Mouse (Mus musculus): Measurements from ENCODE around the gene Rhbdf2. TPM values are rescaled to one million over a fixed set of nuclear protein-coding genes. Genes with fewer than 3 reads are reported as not detected.

The Rhbdf2 gene
- total and polyA plus RNA-seq, 2 experiments = 3.1 to 17.8 TPM

DNA sequence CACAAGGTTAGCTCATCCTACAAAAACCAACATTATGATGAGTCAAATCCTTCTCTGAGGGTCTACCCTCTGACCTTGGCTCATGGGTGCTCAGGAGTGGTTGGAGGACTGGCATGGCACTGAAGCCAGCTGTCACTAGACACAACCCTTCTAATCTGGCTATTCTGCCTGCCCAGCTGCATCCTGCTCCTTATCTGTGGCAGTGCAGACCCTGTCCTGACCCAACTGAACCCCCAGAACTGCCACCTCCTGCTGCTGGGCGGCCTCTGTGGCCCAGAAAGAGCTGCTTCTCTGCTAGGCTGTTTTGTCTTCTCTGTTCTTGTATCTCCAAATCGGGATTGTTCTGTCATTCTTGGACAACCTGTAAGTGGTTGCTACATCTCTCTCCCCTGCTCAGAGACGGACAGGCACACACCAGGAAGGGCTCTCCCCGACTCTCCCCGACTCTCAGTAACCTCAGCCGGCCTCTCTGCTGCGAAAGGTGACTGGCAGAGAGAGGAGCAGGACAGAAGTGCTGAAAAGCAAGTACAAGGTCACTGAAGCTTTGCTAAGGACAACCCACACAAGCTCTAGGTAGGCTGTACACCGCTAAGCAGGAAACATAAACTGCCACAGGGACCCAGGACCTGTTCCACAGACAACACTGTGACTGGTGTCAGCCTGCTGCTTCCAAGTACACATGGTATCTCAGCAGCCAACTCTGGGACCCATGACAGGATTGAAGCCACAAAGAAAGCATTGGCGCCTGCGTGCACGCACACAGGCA lies 77.4 kb downstream of the Rhbdf2 start:
- no peak for DNase-seq (ENCODE audit: extremely low read depth, low read depth, low spot score)
- no peak overlapping the region for H3K27ac ChIP-seq (replicated peaks; ENCODE audit: insufficient read depth, low read depth, low read length)
- H3K27me3 ChIP-seq (ENCODE audit: control insufficient read depth, insufficient read depth, low read length) = no peaks in the 10 kb centered on the region
- H3K9ac ChIP-seq (ENCODE audit: low read depth, low read length) = no peak overlapping the region
- TF ChIP-seq CTCF (IDR thresholded peaks at IDR 0.05; ENCODE audit: low read depth, low read length) (no peak), POLR2A (IDR thresholded peaks at IDR 0.05; ENCODE audit: extremely low read depth, insufficient read depth, low read length) (no peak)
- H3K4me3 ChIP-seq (ENCODE audit: insufficient read depth, low read depth, low read length) = no peak overlapping the region
- H3K79me2 ChIP-seq (ENCODE audit: control insufficient read depth, insufficient read depth, low read length) = peaks cover 4% of the 10 kb centered on the region; the same call in 1 of the 2 replicates
- peaks cover 9% of the 10 kb centered on the region for H3K4me1 ChIP-seq (ENCODE audit: control insufficient read depth, insufficient read depth, low read length)
- 80% methylated on average over 11 of the region's 11 CpGs for WGBS
- H3K36me3 ChIP-seq (ENCODE audit: control insufficient read depth, insufficient read depth, low read length) = no peaks in the 10 kb centered on the region

DNA sequence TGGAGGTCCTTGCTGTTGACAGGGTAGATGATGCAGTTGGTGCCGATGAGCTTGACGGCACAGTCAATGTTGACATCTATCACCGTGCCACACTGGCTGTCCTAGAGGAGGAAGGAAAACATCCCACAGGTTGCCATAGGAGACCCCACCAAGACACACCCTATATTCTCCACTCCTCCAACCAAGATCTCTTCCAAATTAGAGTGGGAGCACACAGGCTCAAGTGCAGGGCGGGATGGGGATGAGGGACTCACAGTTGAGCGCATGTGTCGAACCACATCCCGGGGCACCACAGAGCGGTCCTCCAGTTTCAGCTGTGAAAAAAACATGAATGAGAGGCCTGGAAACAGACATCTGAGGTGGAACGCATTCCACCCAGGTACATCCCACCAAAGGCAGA lies 78.0 kb downstream of the Rhbdf2 start:
- no peak for TF ChIP-seq POLR2A (IDR thresholded peaks at IDR 0.05; ENCODE audit: extremely low read depth, insufficient read depth, low read length)
- TF ChIP-seq CTCF (IDR thresholded peaks at IDR 0.05; ENCODE audit: low read depth, low read length) = no peak
- H3K4me1 ChIP-seq (ENCODE audit: control insufficient read depth, insufficient read depth, low read length) = peaks cover 9% of the 10 kb centered on the region
- H3K79me2 ChIP-seq (ENCODE audit: control insufficient read depth, insufficient read depth, low read length) = peaks cover 4% of the 10 kb centered on the region; the same call in 1 of the 2 replicates
- H3K9ac ChIP-seq (ENCODE audit: low read depth, low read length) = no peak overlapping the region
- H3K27ac ChIP-seq (replicated peaks; ENCODE audit: insufficient read depth, low read depth, low read length) = no peak overlapping the region
- no peaks in the 10 kb centered on the region for H3K27me3 ChIP-seq (ENCODE audit: control insufficient read depth, insufficient read depth, low read length)
- no peaks in the 10 kb centered on the region; the same call in 1 of the 2 replicates for H3K36me3 ChIP-seq (ENCODE audit: control insufficient read depth, insufficient read depth, low read length)
- 98% methylated on average over 9 of the region's 9 CpGs for WGBS
- DNase-seq (ENCODE audit: extremely low read depth, low read depth, low spot score) = no peak
- no peak overlapping the region for H3K4me3 ChIP-seq (ENCODE audit: insufficient read depth, low read depth, low read length)

Other genes with a start within 250 kb of the Rhbdf2 start
- gene Rnf157, start 214.0 kb downstream of the Rhbdf2 start, total RNA-seq (2014; rRNA removed) = 1.0 and 1.3 TPM in 2 replicates
- gene Rnf157, start 214.0 kb downstream of the Rhbdf2 start, polyA plus RNA-seq (2012; rRNA removed) = 0.75 and 0.87 TPM in 2 replicates
- 16.1 and 16.6 TPM in 2 replicates for gene Ubald2, start 192.9 kb downstream of the Rhbdf2 start, total RNA-seq (2014; rRNA removed)
- gene Ubald2, start 192.9 kb downstream of the Rhbdf2 start, polyA plus RNA-seq (2012; rRNA removed) = 45.7 and 72.0 TPM in 2 replicates
- gene Qrich2, start 160.8 kb downstream of the Rhbdf2 start, total RNA-seq (2014; rRNA removed) = 0.07 TPM in 1 of 2 replicates, not detected in the other
- 0.05 and 0.11 TPM in 2 replicates for gene Qrich2, start 160.8 kb downstream of the Rhbdf2 start, polyA plus RNA-seq (2012; rRNA removed)
- gene Prpsap1, start 132.8 kb downstream of the Rhbdf2 start, total RNA-seq (2014; rRNA removed) = 37.7 and 59.0 TPM in 2 replicates
- 72.8 and 80.1 TPM in 2 replicates for gene Prpsap1, start 132.8 kb downstream of the Rhbdf2 start, polyA plus RNA-seq (2012; rRNA removed)
- gene Sphk1, start 96.1 kb downstream of the Rhbdf2 start, total RNA-seq (2014; rRNA removed) = 0.47 and 0.55 TPM in 2 replicates
- gene Sphk1, start 96.1 kb downstream of the Rhbdf2 start, polyA plus RNA-seq (2012; rRNA removed) = 0.21 and 0.44 TPM in 2 replicates
- gene Ube2o, start 45.6 kb downstream of the Rhbdf2 start, total RNA-seq (2014; rRNA removed) = 2.0 and 3.2 TPM in 2 replicates
- 5.7 and 7.3 TPM in 2 replicates for gene Ube2o, start 45.6 kb downstream of the Rhbdf2 start, polyA plus RNA-seq (2012; rRNA removed)
- not detected in 2 replicates for gene Aanat, start 40.6 kb downstream of the Rhbdf2 start, total RNA-seq (2014; rRNA removed)
- not detected in 2 replicates for gene Aanat, start 40.6 kb downstream of the Rhbdf2 start, polyA plus RNA-seq (2012; rRNA removed)
- 0.27 TPM in 1 of 2 replicates, not detected in the other for gene Prcd, start 26.5 kb upstream of the Rhbdf2 start, total RNA-seq (2014; rRNA removed)
- not detected in 2 replicates for gene Prcd, start 26.5 kb upstream of the Rhbdf2 start, polyA plus RNA-seq (2012; rRNA removed)
- gene Cygb, start 27.3 kb upstream of the Rhbdf2 start, total RNA-seq (2014; rRNA removed) = 2.6 and 4.8 TPM in 2 replicates
- 5.6 and 6.1 TPM in 2 replicates for gene Cygb, start 27.3 kb upstream of the Rhbdf2 start, polyA plus RNA-seq (2012; rRNA removed)
- gene St6galnac1, start 148.5 kb upstream of the Rhbdf2 start, total RNA-seq (2014; rRNA removed) = not detected in 2 replicates
- gene St6galnac1, start 148.5 kb upstream of the Rhbdf2 start, polyA plus RNA-seq (2012; rRNA removed) = not detected in 2 replicates
- 1.4 and 1.7 TPM in 2 replicates for gene Mxra7, start 201.0 kb upstream of the Rhbdf2 start, total RNA-seq (2014; rRNA removed)
- gene Mxra7, start 201.0 kb upstream of the Rhbdf2 start, polyA plus RNA-seq (2012; rRNA removed) = 3.2 and 3.4 TPM in 2 replicates
- 31.7 and 31.9 TPM in 2 replicates for gene Mettl23, start 216.3 kb upstream of the Rhbdf2 start, total RNA-seq (2014; rRNA removed)
- gene Mettl23, start 216.3 kb upstream of the Rhbdf2 start, polyA plus RNA-seq (2012; rRNA removed) = 21.0 and 30.7 TPM in 2 replicates
- gene Jmjd6, start 216.4 kb upstream of the Rhbdf2 start, total RNA-seq (2014; rRNA removed) = 17.8 and 18.2 TPM in 2 replicates
- 12.2 and 12.3 TPM in 2 replicates for gene Jmjd6, start 216.4 kb upstream of the Rhbdf2 start, polyA plus RNA-seq (2012; rRNA removed)
- gene Mfsd11, start 225.4 kb upstream of the Rhbdf2 start, total RNA-seq (2014; rRNA removed) = 5.1 and 9.1 TPM in 2 replicates
- 11.9 and 16.6 TPM in 2 replicates for gene Mfsd11, start 225.4 kb upstream of the Rhbdf2 start, polyA plus RNA-seq (2012; rRNA removed)
- gene Srsf2, start 226.1 kb upstream of the Rhbdf2 start, total RNA-seq (2014; rRNA removed) = 50.6 and 60.3 TPM in 2 replicates
- 206 and 250 TPM in 2 replicates for gene Srsf2, start 226.1 kb upstream of the Rhbdf2 start, polyA plus RNA-seq (2012; rRNA removed)

Data from liver, adult 2 months (tissue).